Mouse (Mus musculus): ENCODE results near the gene Cacna2d2. TPM values are rescaled to one million over a fixed set of nuclear protein-coding genes. Genes with fewer than 3 reads are reported as not detected.

The Cacna2d2 gene
- total and polyA plus RNA-seq, 2 experiments from 2014 or later: 7.6 to 108 TPM

DNA sequence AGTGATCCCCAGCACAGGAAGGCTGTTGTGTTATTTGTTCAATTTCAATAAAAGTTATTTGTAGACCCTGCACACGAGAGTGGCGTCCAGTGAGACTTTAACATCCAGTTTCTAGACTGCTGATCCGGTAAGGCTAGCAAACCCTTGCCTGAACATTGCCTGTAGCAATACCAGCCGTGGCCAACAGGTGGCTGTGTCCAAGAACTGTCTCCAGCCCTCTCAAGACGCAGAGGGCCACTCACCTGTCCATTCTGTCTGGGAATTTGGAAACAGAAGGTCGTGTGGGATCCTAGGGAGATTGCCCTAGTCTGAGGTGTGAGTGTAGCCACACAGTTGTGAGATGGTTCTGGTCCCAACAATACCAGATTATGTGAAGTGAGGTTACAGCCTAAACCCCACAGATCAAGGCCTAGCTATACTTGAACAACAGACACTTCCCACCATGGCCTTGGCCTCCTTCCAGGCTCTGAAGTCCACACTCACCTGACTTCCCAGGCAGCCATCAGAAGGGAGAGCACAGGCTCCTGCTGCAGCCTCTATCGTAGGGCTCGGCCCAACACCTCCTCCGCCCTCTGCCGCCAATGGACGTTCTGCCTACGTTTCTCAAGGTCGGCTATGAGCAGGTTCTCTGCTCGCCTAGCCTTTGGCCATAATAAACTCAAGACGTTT, 166.8 kb downstream of the Cacna2d2 start:
- Histone ChIP-seq H3K4me1 (ENCODE audit: insufficient read depth, low read length) (peaks cover 29% of the 10 kb centered on the region), H3K27me3 (ENCODE audit: insufficient read depth, low read length) (no peaks in the 10 kb centered on the region), H3K9me3 (ENCODE audit: low read length) (no peaks in the 10 kb centered on the region), H3K27ac (peak overlapping the region; percentile 70; the same call in 1 of the 2 replicates), H3K36me3 (ENCODE audit: insufficient read depth, low read length) (peaks cover 19% of the 10 kb centered on the region; the same call in 1 of the 2 replicates), H3K9ac (replicated peaks; ENCODE audit: low read length) (no peak overlapping the region), H3K4me2 (ENCODE audit: low read depth, low read length) (no peak overlapping the region), H3K4me3 (ENCODE audit: low read length) (no peak overlapping the region)
- peak; percentile 87 for TF ChIP-seq CTCF (IDR thresholded peaks at IDR 0.05; ENCODE audit: low read depth)
- WGBS: 56% methylated on average over 15 of the region's 15 CpGs
- ATAC-seq: no peak
- peak; percentile 82 for DNase-seq (ENCODE audit: low spot score)

DNA sequence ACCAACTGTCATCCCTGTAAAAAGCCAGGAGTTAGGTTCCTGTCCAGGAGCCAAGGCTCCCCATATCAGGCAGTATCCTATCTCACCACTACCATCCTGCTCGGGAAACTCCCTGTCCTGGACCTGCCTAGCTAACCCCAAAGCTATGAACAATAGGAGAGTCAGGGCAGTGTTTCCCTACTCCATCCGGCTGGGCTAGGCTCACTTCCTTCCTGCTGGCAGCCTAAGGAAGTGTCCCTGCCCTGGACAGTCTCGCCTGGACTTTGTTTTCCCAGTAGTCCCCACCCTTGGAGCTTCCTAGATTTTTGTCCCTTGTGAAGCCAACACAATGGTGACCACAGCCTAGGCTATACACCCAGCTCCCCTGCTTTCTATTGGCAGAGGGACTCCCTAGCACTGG, 167.4 kb downstream of the Cacna2d2 start:
- Histone ChIP-seq H3K27me3 (ENCODE audit: insufficient read depth, low read length) (no peaks in the 10 kb centered on the region), H3K4me3 (ENCODE audit: low read length) (no peak overlapping the region), H3K9me3 (ENCODE audit: low read length) (no peaks in the 10 kb centered on the region), H3K36me3 (ENCODE audit: insufficient read depth, low read length) (peaks cover 19% of the 10 kb centered on the region; the same call in 1 of the 2 replicates), H3K27ac (no peak overlapping the region), H3K4me2 (ENCODE audit: low read depth, low read length) (no peak overlapping the region), H3K9ac (replicated peaks; ENCODE audit: low read length) (no peak overlapping the region), H3K4me1 (ENCODE audit: insufficient read depth, low read length) (peaks cover 29% of the 10 kb centered on the region)
- TF ChIP-seq CTCF (IDR thresholded peaks at IDR 0.05; ENCODE audit: low read depth): no peak
- no peak for ATAC-seq
- WGBS: 64% methylated on average over 3 of the region's 3 CpGs
- DNase-seq (ENCODE audit: low spot score): no peak

DNA sequence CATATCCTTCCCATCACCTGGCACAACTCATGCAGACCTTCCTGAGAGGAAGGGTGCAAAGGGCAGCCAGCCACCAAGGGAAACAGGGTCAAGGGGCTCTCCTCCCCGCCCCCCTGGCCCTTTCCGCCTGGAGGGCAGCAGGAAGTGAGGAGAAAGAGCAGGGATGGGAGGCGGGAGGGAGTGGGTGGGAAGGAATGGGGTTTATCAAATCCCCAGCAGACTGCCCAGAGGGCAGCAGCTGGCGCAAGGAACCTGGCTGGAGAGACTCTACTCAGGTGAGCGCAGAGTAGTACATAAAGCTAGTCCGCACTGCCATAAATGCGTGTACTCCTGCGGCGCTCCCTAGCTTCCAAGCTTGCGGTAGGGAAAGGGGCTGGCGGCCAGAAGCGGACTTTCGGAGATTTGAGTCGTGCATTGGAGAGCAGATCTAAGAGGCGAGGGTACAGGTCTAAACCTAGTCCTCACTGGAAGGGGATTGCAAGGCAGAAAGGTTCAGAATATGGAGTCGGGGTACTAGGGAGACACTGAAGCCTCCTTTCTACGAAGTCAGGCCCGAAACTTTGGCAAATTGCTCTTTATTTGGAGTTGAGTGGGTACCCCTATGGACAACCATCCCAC, 168.4 kb downstream of the Cacna2d2 start, which contains the start of gene Hyal2:
TSS of gene Hyal2 (plus strand) at position 244 of the 618 bp plus-strand sequence.
- ATAC-seq (no peak), DNase-seq (ENCODE audit: low spot score) (no peak)
- Histone ChIP-seq H3K9ac (replicated peaks; ENCODE audit: low read length) (peak within 1 kb of the TSS; percentile 75), H3K27me3 (ENCODE audit: insufficient read depth, low read length) (no peaks in the 10 kb centered on the region), H3K4me1 (ENCODE audit: insufficient read depth, low read length) (peaks cover 29% of the 10 kb centered on the region), H3K4me3 (ENCODE audit: low read length) (peak within 1 kb of the TSS; percentile 82), H3K4me2 (ENCODE audit: low read depth, low read length) (peak within 1 kb of the TSS; percentile 83), H3K27ac (peak within 1 kb of the TSS; percentile 86), H3K9me3 (ENCODE audit: low read length) (no peaks in the 10 kb centered on the region), H3K36me3 (ENCODE audit: insufficient read depth, low read length) (peaks cover 26% of the 10 kb centered on the region; the same call in 1 of the 2 replicates)
- TF ChIP-seq CTCF (IDR thresholded peaks at IDR 0.05; ENCODE audit: low read depth): 0 out of 2 replicates have a peak, but pooled peaks have one; percentile 1
- WGBS: 13% methylated on average over 18 of the region's 18 CpGs

DNA sequence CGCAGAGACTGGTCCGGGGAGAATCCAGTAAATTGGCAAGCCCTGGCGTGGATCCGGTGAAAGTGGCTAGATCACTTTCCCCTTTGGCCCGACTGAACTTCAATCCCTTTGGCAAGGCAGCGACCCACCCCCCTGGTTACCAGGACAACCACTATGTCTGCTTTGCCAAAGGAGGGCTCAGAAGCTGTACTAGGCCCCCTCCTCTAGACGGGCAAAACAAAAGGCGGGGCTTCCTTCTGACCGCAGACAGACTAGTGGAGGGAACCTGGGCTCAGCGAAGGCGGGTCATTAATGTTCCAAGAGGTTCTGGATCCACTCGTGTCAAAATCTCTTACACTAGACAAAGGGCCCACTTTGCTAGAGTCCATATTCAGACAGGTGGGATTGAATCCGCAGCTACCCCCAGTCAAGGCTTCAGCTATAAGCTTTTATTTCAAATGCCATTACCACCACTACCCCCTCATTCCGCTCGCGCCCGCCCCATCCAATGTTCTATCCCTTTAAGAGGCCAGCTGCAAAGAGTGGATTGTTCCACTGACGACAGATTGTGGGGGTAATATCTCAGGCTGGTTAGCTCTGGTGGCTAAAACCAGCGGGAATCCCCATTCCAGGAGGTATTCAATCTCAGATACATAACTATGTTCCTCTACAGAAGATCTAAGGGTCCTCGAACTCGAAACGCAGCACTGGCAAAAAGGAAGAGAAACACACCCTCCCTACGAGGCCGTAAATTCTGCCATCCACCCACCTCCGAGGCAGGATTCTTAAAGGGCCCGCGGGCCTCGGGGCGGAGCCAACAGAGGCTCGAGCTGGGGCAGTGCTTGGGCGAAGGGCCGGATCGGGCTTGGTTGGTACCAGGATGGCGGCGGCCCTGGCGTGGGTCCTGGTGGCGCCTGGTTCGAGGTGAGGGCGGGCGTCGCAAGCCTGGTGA, 169.2 kb downstream of the Cacna2d2 start:
- peak overlapping the region; percentile 86 for H3K27ac ChIP-seq
- whole genome bisulfite sequencing: under 1% methylated on average over 41 of the region's 41 CpGs

DNA sequence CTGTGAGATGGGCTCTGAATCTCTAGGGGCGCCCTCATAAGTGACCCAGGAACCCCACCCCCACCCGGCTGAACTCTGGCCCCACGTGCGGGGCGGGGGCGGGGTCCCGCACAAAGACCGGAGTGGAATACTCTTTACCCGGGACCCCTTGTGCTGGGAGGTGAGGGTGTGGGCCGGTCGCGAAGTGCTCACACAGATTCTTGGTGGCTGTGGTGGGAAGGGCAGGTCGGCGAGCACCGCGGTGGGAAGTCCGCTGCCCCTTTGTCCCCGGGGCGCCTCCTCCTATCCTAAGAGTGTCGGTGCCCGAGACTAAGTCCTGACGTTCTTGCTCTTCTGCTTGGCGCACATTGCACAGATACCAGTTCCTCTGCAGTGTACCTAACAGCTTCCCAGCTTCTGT, 169.9 kb downstream of the Cacna2d2 start:
- Histone ChIP-seq H3K4me1 (ENCODE audit: insufficient read depth, low read length) (peaks cover 21% of the 10 kb centered on the region), H3K27me3 (ENCODE audit: insufficient read depth, low read length) (no peaks in the 10 kb centered on the region), H3K36me3 (ENCODE audit: insufficient read depth, low read length) (peaks cover 28% of the 10 kb centered on the region; the same call in 1 of the 2 replicates), H3K27ac (peak overlapping the region; percentile 86), H3K4me2 (ENCODE audit: low read depth, low read length) (peak overlapping the region; percentile 83), H3K9me3 (ENCODE audit: low read length) (no peaks in the 10 kb centered on the region), H3K4me3 (ENCODE audit: low read length) (peak overlapping the region; percentile 82), H3K9ac (replicated peaks; ENCODE audit: low read length) (peak overlapping the region; percentile 75)
- DNase-seq (ENCODE audit: low spot score) (no peak), ATAC-seq (peak; percentile 57)
- WGBS: 0% methylated on average over 23 of the region's 23 CpGs
- TF ChIP-seq CTCF (IDR thresholded peaks at IDR 0.05; ENCODE audit: low read depth): no peak

More for the DNA sequence above, 169.2 kb downstream of the Cacna2d2 start:
- Histone ChIP-seq H3K27me3 (ENCODE audit: insufficient read depth, low read length) (no peaks in the 10 kb centered on the region), H3K4me3 (ENCODE audit: low read length) (peak overlapping the region; percentile 82), H3K9me3 (ENCODE audit: low read length) (no peaks in the 10 kb centered on the region), H3K36me3 (ENCODE audit: insufficient read depth, low read length) (peaks cover 28% of the 10 kb centered on the region; the same call in 1 of the 2 replicates), H3K4me1 (ENCODE audit: insufficient read depth, low read length) (peaks cover 28% of the 10 kb centered on the region), H3K4me2 (ENCODE audit: low read depth, low read length) (peak overlapping the region; percentile 83), H3K9ac (replicated peaks; ENCODE audit: low read length) (peak overlapping the region; percentile 75)
- peak; percentile 93 for DNase-seq (ENCODE audit: low spot score)
- no peak for TF ChIP-seq CTCF (IDR thresholded peaks at IDR 0.05; ENCODE audit: low read depth)
- ATAC-seq: peak; percentile 91

DNA sequence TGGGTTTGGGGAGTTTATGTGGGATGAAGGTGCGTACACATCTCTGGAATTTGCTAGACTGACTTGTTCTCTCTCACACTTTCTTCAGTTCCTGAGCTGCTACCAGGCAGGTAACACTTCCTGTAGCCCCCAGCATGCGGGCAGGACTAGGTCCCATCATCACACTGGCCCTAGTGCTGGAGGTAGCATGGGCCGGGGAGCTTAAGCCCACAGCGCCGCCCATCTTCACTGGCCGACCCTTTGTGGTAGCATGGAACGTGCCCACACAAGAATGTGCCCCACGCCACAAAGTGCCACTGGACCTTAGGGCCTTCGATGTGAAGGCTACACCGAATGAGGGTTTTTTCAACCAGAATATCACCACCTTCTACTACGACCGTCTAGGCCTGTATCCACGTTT, 170.6 kb downstream of the Cacna2d2 start:
- H3K27me3 ChIP-seq (ENCODE audit: insufficient read depth, low read length): no peaks in the 10 kb centered on the region
- H3K9me3 ChIP-seq (ENCODE audit: low read length): no peaks in the 10 kb centered on the region
- no peak for TF ChIP-seq CTCF (IDR thresholded peaks at IDR 0.05; ENCODE audit: low read depth)
- H3K4me3 ChIP-seq (ENCODE audit: low read length): peak overlapping the region; percentile 82
- ATAC-seq (no peak), DNase-seq (ENCODE audit: low spot score) (no peak)
- H3K4me2 ChIP-seq (ENCODE audit: low read depth, low read length): peak overlapping the region; percentile 83
- peak overlapping the region; percentile 75 for H3K9ac ChIP-seq (replicated peaks; ENCODE audit: low read length)
- H3K36me3 ChIP-seq (ENCODE audit: insufficient read depth, low read length): peaks cover 28% of the 10 kb centered on the region; the same call in 1 of the 2 replicates
- 45% methylated on average over 13 of the region's 13 CpGs for WGBS
- H3K27ac ChIP-seq: peak overlapping the region; percentile 86; the same call in 1 of the 2 replicates
- H3K4me1 ChIP-seq (ENCODE audit: insufficient read depth, low read length): peaks cover 21% of the 10 kb centered on the region
